ENCODE assay signal across 8 mouse cellular contexts in genomic region chr14:46885891-46886301, GRCm38 (mm10). TPM values are rescaled to one million over a fixed set of nuclear protein-coding genes. Genes with fewer than 3 reads are reported as not detected.
DNase-seq lines count a peak whose midpoint lies in the region; ATAC-seq lines count a peak whose summit lies in the region.

No protein-coding gene starts in this region.

- peaks cover 12% of the 10 kb centered on the region; the same call in 1 of the 2 replicates for H3K4me1 ChIP-seq in embryonic facial prominence, embryonic 14.5 days (ENCODE audit: control insufficient read depth, insufficient read depth, low read length)
- peaks cover 61% of the 10 kb centered on the region for H3K4me1 ChIP-seq in heart, embryonic 13.5 days
- peaks cover 11% of the 10 kb centered on the region for H3K4me1 ChIP-seq in kidney, embryonic 14.5 days (ENCODE audit: control insufficient read depth, insufficient read depth, low read length)
- H3K4me1 ChIP-seq in lung, embryonic 16.5 days (replicated peaks; ENCODE audit: control insufficient read depth, insufficient read depth, low read length), result peaks cover 12% of the 10 kb centered on the region; the same call in 1 of the 2 replicates

- H3K4me3 ChIP-seq in embryonic facial prominence, embryonic 14.5 days (ENCODE audit: low read depth, low read length), result peak overlapping the region; percentile 82
- H3K4me3 ChIP-seq in heart, embryonic 13.5 days, result peak overlapping the region; percentile 70
- H3K4me3 ChIP-seq in kidney, embryonic 14.5 days (ENCODE audit: low read length), result peak overlapping the region; percentile 67; the same call in 1 of the 2 replicates
- peak overlapping the region; percentile 76 for H3K4me3 ChIP-seq in lung, embryonic 16.5 days (ENCODE audit: low read length)

- no peaks in the 10 kb centered on the region for H3K27me3 ChIP-seq in embryonic facial prominence, embryonic 14.5 days (replicated peaks; ENCODE audit: control insufficient read depth, insufficient read depth, low read length)
- H3K27me3 ChIP-seq in heart, embryonic 13.5 days (replicated peaks), result no peaks in the 10 kb centered on the region; the same call in 1 of the 2 replicates
- no peaks in the 10 kb centered on the region for H3K27me3 ChIP-seq in kidney, embryonic 14.5 days (ENCODE audit: control insufficient read depth, insufficient read depth, low read length)
- H3K27me3 ChIP-seq in lung, embryonic 16.5 days (ENCODE audit: control insufficient read depth, insufficient read depth, low read depth, low read length), result no peaks in the 10 kb centered on the region

- no peaks in the 10 kb centered on the region for H3K9me3 ChIP-seq in embryonic facial prominence, embryonic 14.5 days (ENCODE audit: control insufficient read depth, low read length)
- H3K9me3 ChIP-seq in heart, embryonic 13.5 days, result no peaks in the 10 kb centered on the region
- H3K9me3 ChIP-seq in kidney, embryonic 14.5 days (ENCODE audit: control insufficient read depth, low read length), result no peaks in the 10 kb centered on the region
- H3K9me3 ChIP-seq in lung, embryonic 16.5 days (ENCODE audit: control insufficient read depth, low read length), result no peaks in the 10 kb centered on the region

- DNase-seq in right cerebral cortex, postnatal 10 days (ENCODE audit: low spot score in 2 of 2), result peak; percentile 30 to 36
- DNase-seq in right cerebral cortex, adult 18-20 months, result no peak
- DNase-seq in embryonic facial prominence, embryonic 14.5 days (ENCODE audit: low spot score), result peak; percentile 75
- peak; percentile 52 for DNase-seq in skeletal muscle tissue, adult 2 months (ENCODE audit: low read depth, low spot score)
- DNase-seq in spleen, postnatal 14 days (ENCODE audit: low spot score in 2 of 2), result no peak

- peak overlapping the region; percentile 89 for H3K27ac ChIP-seq in embryonic facial prominence, embryonic 14.5 days (replicated peaks; ENCODE audit: low read depth, low read length)
- H3K27ac ChIP-seq in heart, embryonic 13.5 days (replicated peaks), result peak overlapping the region; percentile 96
- 0 out of 2 replicates have a peak overlapping the region, but pooled peaks have one; percentile 42 for H3K27ac ChIP-seq in kidney, embryonic 14.5 days (ENCODE audit: low read depth, low read length)
- H3K27ac ChIP-seq in lung, embryonic 16.5 days (ENCODE audit: low read length), result peak overlapping the region; percentile 86

- WGBS in embryonic facial prominence, embryonic 14.5 days, result 2% methylated on average over 4 of the region's 5 CpGs
- 8% methylated on average over 5 of the region's 5 CpGs for WGBS in heart, embryonic 13.5 days
- 24% methylated on average over 5 of the region's 5 CpGs for WGBS in kidney, embryonic 14.5 days
- 20% methylated on average over 5 of the region's 5 CpGs for WGBS in lung, embryonic 16.5 days

- peaks cover 20% of the 10 kb centered on the region; the same call in 1 of the 2 replicates for H3K36me3 ChIP-seq in embryonic facial prominence, embryonic 14.5 days (ENCODE audit: control insufficient read depth, insufficient read depth, low read length)
- H3K36me3 ChIP-seq in heart, embryonic 13.5 days, result peaks cover 28% of the 10 kb centered on the region
- H3K36me3 ChIP-seq in kidney, embryonic 14.5 days (ENCODE audit: control insufficient read depth, insufficient read depth, low read length), result no peaks in the 10 kb centered on the region
- no peaks in the 10 kb centered on the region for H3K36me3 ChIP-seq in lung, embryonic 16.5 days (ENCODE audit: control insufficient read depth, insufficient read depth, low read length)

- H3K9ac ChIP-seq in embryonic facial prominence, embryonic 14.5 days (ENCODE audit: low read depth, low read length), result peak overlapping the region; percentile 73
- H3K9ac ChIP-seq in heart, embryonic 13.5 days, result peak overlapping the region; percentile 96
- H3K9ac ChIP-seq in kidney, embryonic 14.5 days (ENCODE audit: low read depth, low read length), result no peak overlapping the region; the same call in 1 of the 2 replicates
- H3K9ac ChIP-seq in lung, embryonic 16.5 days (ENCODE audit: low read length), result peak overlapping the region; percentile 2; the same call in 1 of the 2 replicates

- peak overlapping the region; percentile 96 for H3K4me2 ChIP-seq in embryonic facial prominence, embryonic 14.5 days (ENCODE audit: low read depth, low read length)
- peak overlapping the region; percentile 95 for H3K4me2 ChIP-seq in heart, embryonic 13.5 days
- peak overlapping the region; percentile 84 for H3K4me2 ChIP-seq in kidney, embryonic 14.5 days (replicated peaks; ENCODE audit: low read depth, low read length)
- peak overlapping the region; percentile 95 for H3K4me2 ChIP-seq in lung, embryonic 16.5 days (ENCODE audit: low read depth, low read length)

- no peak for ATAC-seq in embryonic facial prominence, embryonic 14.5 days (ENCODE audit: low read depth)
- no peak; the same call in 1 of the 2 replicates for ATAC-seq in heart, embryonic 13.5 days (ENCODE audit: extremely low read depth, insufficient number of reproducible peaks, low FRiP score, low TSS enrichment)
- 0 out of 2 replicates have a peak, but pooled peaks have one; percentile 13 for ATAC-seq in kidney, embryonic 14.5 days (ENCODE audit: low FRiP score, low TSS enrichment)
- ATAC-seq in lung, embryonic 16.5 days (ENCODE audit: low read depth), result peak; percentile 39

RNA-seq across cellular contexts. Expression of gene Samd4, which starts 3.2 kb away (rescaled TPM):
- 8.2 and 9.6 TPM in 2 replicates for polyA plus RNA-seq in embryonic facial prominence, embryonic 14.5 days (2014; fragmentation: Nextera tagmentation; extraction: Ambion mirVana)
- 13.4 and 16.3 TPM in 2 replicates for polyA plus RNA-seq in heart, embryonic 13.5 days (2015; fragmentation: Nextera tagmentation; extraction: Ambion mirVana)
- 2.6 and 2.9 TPM in 2 replicates for polyA plus RNA-seq in kidney, embryonic 14.5 days (2014; fragmentation: Nextera tagmentation; extraction: Ambion mirVana)
- polyA plus RNA-seq in lung, embryonic 16.5 days (2015; fragmentation: Nextera tagmentation; extraction: Ambion mirVana), result 6.2 and 6.6 TPM in 2 replicates

RNA-seq across cellular contexts. Expression of gene Cgrrf1, which starts 54.0 kb away (rescaled TPM):
- 27.9 and 28.7 TPM in 2 replicates for polyA plus RNA-seq in embryonic facial prominence, embryonic 14.5 days (2014; fragmentation: Nextera tagmentation; extraction: Ambion mirVana)
- polyA plus RNA-seq in heart, embryonic 13.5 days (2015; fragmentation: Nextera tagmentation; extraction: Ambion mirVana), result 24.3 and 25.4 TPM in 2 replicates
- polyA plus RNA-seq in kidney, embryonic 14.5 days (2014; fragmentation: Nextera tagmentation; extraction: Ambion mirVana), result 30.6 and 38.6 TPM in 2 replicates
- polyA plus RNA-seq in lung, embryonic 16.5 days (2015; fragmentation: Nextera tagmentation; extraction: Ambion mirVana), result 48.1 and 49.0 TPM in 2 replicates

Comparison
In these comparisons a context has a peak if more than half of its experiments do, and no peak if none do; other contexts are left out.
1. DNase-seq: peak in right cerebral cortex, postnatal 10 days (2 of 2), embryonic facial prominence, embryonic 14.5 days (single experiment) and skeletal muscle tissue, adult 2 months (single experiment); none in right cerebral cortex, adult 18-20 months (single experiment) and spleen, postnatal 14 days (0 of 2).
2. ATAC-seq: peak in kidney, embryonic 14.5 days (single experiment) and lung, embryonic 16.5 days (single experiment); none in embryonic facial prominence, embryonic 14.5 days (single experiment) and heart, embryonic 13.5 days (single experiment).
3. H3K27ac ChIP-seq: peak in every context shown above with its lines; median percentile 96 in heart, embryonic 13.5 days; 89 in embryonic facial prominence, embryonic 14.5 days; 86 in lung, embryonic 16.5 days; 42 in kidney, embryonic 14.5 days.
4. Peak in every context shown above with its lines, with median percentiles within 50 percentile points of each other: H3K4me2 ChIP-seq and H3K4me3 ChIP-seq.